Mouse (Mus musculus) E14TG2a.4 (cell line): ENCODE measurements around the gene Ror1.

Experiments
- CTCF ChIP-seq: conservative IDR thresholded peaks from 2 replicates; pipeline ENCODE4 v1.5.1; 2014; ENCODE audit warnings: low read length
- NANOG ChIP-seq: IDR thresholded peaks from 2 replicates; pipeline ENCODE4 v1.6.1; 2014; ENCODE audit warnings: borderline replicate concordance, low read length, mixed read lengths

DNA sequence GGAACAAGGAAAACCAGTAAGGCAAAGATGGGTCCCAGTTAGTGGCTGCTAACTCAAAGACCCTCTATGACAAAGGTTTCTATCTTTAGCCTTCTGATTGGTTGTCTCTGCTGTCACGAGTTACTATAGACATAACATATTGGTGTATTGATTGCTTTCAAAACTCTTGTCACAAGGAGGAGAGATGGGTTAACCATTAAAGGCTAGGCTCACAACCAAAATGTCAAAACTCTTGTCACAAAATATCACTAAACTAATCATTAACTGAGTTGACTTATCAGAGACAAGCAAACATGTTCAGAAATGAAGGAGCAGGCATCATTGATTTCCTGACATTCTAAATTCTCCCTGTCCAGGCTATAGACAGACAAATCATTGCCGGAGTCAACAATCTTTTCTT, 135.4 kb downstream of the Ror1 start:
- TF ChIP-seq CTCF = no peak
- no peak for TF ChIP-seq NANOG
